Mouse (Mus musculus) heart, embryonic 11.5 days (tissue): Measurements from ENCODE around the gene 9030624G23Rik. TPM values are rescaled to one million over a fixed set of nuclear protein-coding genes. Genes with fewer than 3 reads are reported as not detected.
"Not testable (repeated sequence)": the region's sequence is repeated elsewhere in the genome, so short reads cannot be mapped to it uniquely, and the experiment has no call there.

ENCODE experiments used
- ATAC-seq: fragments of 200-750 bp; cut with Nextera tagmentation; replicated peaks from 2 replicates; pipeline ENCODE4 v1.8.0; 2017; ENCODE audit warnings: moderate library complexity; ENCODE audit not compliant: insufficient number of reproducible peaks, low FRiP score, low TSS enrichment
- H3K27ac ChIP-seq: fragments of 300-500 bp; sonication (generic); 2 replicates; pipeline ENCODE4 v1.5.1; 2014; ENCODE audit warnings: mild to moderate bottlenecking, low read depth, low read length
- H3K27me3 ChIP-seq: fragments of 300-500 bp; sonication (generic); 2 replicates; pipeline ENCODE4 v1.6.1; 2014; ENCODE audit warnings: mild to moderate bottlenecking, low read length, mixed read lengths; ENCODE audit not compliant: control insufficient read depth, insufficient read depth
- H3K36me3 ChIP-seq: fragments of 300-500 bp; sonication (generic); 2 replicates; pipeline ENCODE4 v1.6.1; 2014; ENCODE audit warnings: mild to moderate bottlenecking, low read length, moderate library complexity, mixed read lengths; ENCODE audit not compliant: control insufficient read depth, insufficient read depth
- H3K4me1 ChIP-seq: fragments of 300-500 bp; sonication (generic); 2 replicates; pipeline ENCODE4 v1.6.1; 2014; ENCODE audit warnings: low read length; ENCODE audit not compliant: control insufficient read depth, insufficient read depth
- H3K4me2 ChIP-seq: fragments of 300-500 bp; sonication (generic); 2 replicates; pipeline ENCODE4 v1.6.1; 2014; ENCODE audit warnings: mild to moderate bottlenecking, moderate library complexity
- H3K4me3 ChIP-seq: fragments of 300-500 bp; sonication (generic); 2 replicates; pipeline ENCODE4 v1.5.1; 2014; ENCODE audit warnings: low read depth, low read length
- H3K9ac ChIP-seq: fragments of 300-500 bp; sonication (generic); 2 replicates; pipeline ENCODE4 v1.6.1; 2014; ENCODE audit warnings: mild to moderate bottlenecking, low read depth, low read length, moderate library complexity
- H3K9me3 ChIP-seq: fragments of 300-500 bp; sonication (generic); replicated peaks from 2 replicates; pipeline ENCODE4 v1.6.1; 2016; ENCODE audit warnings: low read length; ENCODE audit not compliant: control insufficient read depth
- WGBS: fragments of 180-500 bp; shearing (Covaris S2); extraction: QIAGEN DNeasy Blood & Tissue Kit; methylation state at CpG from one replicate; pipeline ENCODE4 v1.1.7; 2014; ENCODE audit not compliant: insufficient replicate concordance; 5-methylcytosine and 5-hydroxymethylcytosine counted together
- polyA plus RNA-seq: library from polyadenylated mRNA; unstranded; fragments of >200 nt; fragmentation: Nextera tagmentation; extraction: Ambion mirVana; gene quantifications from 2 replicates; pipeline ENCODE4 v1.2.1, GENCODE M21; 2014

Gene 9030624G23Rik
- 1.2 and 1.3 TPM in 2 replicates for polyA plus RNA-seq

DNA sequence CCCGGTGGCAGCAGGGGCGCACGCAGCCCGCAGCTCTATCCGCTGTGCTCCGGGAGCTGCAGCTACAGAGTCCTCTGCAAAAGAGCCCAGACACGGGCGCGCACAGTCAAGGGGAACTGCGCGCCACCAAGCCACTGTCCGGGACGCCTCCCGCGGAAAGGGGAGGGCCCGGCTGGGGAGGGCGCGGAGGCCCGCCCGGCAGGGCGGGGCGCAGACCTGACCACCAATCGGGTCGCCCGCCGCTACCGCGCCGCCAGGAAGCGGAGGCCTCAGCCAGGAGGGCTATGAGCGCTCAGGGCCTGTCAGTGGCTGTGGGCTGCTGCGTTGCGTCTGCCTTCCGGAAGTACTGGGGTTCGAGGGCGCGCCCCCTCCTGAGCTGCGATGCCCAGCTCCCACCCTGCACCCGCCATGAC is at the start of gene 9030624G23Rik:
Gene 9030624G23Rik (minus strand): TSS at position 139 of the 413 bp plus-strand sequence.
- peak within 1 kb of the TSS; percentile 52 for H3K4me2 ChIP-seq
- 0 out of 2 replicates have a peak within 1 kb of the TSS, but pooled peaks have one; percentile 29 for H3K27ac ChIP-seq
- ATAC-seq, H3K36me3 ChIP-seq, H3K9ac ChIP-seq, H3K27me3 ChIP-seq, H3K4me1 ChIP-seq, H3K9me3 ChIP-seq: not testable (repeated sequence)
- peak within 1 kb of the TSS; percentile 46 for H3K4me3 ChIP-seq
- 1% methylated on average over 34 of the region's 39 CpGs for WGBS

DNA sequence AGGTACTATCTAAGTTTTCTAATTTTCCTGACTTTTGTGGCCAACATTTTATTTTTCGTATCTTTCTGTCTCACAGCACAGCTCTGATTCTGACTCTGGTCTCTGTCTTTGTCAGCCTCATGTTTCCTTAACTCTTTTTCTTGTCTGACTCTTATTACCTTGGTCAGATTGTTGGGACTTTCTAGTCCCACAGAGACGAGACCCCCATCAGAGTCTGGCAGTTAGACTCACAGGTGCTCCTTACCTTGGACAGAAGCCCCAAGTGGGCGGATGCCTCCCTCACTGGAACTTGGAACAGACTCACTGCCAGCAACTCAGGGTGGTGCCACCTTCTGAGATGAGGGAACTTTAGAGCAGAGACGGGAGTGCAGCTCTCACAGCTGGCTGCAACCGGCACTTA is 13.9 kb downstream of the 9030624G23Rik start:
- not testable (repeated sequence) for H3K27ac ChIP-seq, H3K4me3 ChIP-seq, H3K27me3 ChIP-seq, H3K9ac ChIP-seq, H3K4me2 ChIP-seq, H3K9me3 ChIP-seq, H3K4me1 ChIP-seq, H3K36me3 ChIP-seq, ATAC-seq
- 69% methylated on average over 2 of the region's 5 CpGs for WGBS
